Mouse (Mus musculus) stomach, postnatal 0 days (tissue): ENCODE results near the gene Surf2. TPM values are rescaled to one million over a fixed set of nuclear protein-coding genes. Genes with fewer than 3 reads are reported as not detected.

ENCODE experiments used
- ATAC-seq: fragments of 200-750 bp; cut with Nextera tagmentation; 2 replicates; pipeline ENCODE4 v1.8.0; 2017; ENCODE audit not compliant: low FRiP score, low TSS enrichment
- DNase-seq: peaks from one replicate; pipeline ENCODE4 v3.0.0-alpha.2; 2016; ENCODE audit warnings: low spot score
- H3K27ac ChIP-seq: fragments of 300-500 bp; sonication (generic); replicated peaks from 2 replicates; pipeline ENCODE4 v1.5.1; 2014; ENCODE audit warnings: mild to moderate bottlenecking, control low read depth
- H3K27me3 ChIP-seq: fragments of 300-500 bp; sonication (generic); 2 replicates; pipeline ENCODE4 v1.6.1; 2014; ENCODE audit warnings: low read length; ENCODE audit not compliant: control insufficient read depth, insufficient read depth
- H3K36me3 ChIP-seq: fragments of 300-500 bp; sonication (generic); 2 replicates; pipeline ENCODE4 v1.6.1; 2014; ENCODE audit warnings: low read length, mixed read lengths; ENCODE audit not compliant: control insufficient read depth, insufficient read depth
- H3K4me1 ChIP-seq: fragments of 300-500 bp; sonication (generic); replicated peaks from 2 replicates; pipeline ENCODE4 v1.6.1; 2014; ENCODE audit warnings: antibody characterized with exemption; ENCODE audit not compliant: control insufficient read depth, insufficient read depth
- H3K4me2 ChIP-seq: fragments of 300-500 bp; sonication (generic); replicated peaks from 2 replicates; pipeline ENCODE4 v1.6.1; 2014; ENCODE audit warnings: low read depth, mild to moderate bottlenecking, control low read depth, moderate library complexity
- H3K4me3 ChIP-seq: fragments of 300-500 bp; sonication (generic); 2 replicates; pipeline ENCODE4 v1.5.1; 2014; ENCODE audit warnings: low read depth, low read length, control low read depth
- H3K9ac ChIP-seq: fragments of 300-500 bp; sonication (generic); 2 replicates; pipeline ENCODE4 v1.6.1; 2014; ENCODE audit warnings: mild to moderate bottlenecking, low read length, control low read depth, mixed read lengths
- H3K9me3 ChIP-seq: fragments of 300-500 bp; sonication (generic); 2 replicates; pipeline ENCODE4 v1.6.1; 2016; ENCODE audit warnings: low read length; ENCODE audit not compliant: control insufficient read depth
- CTCF ChIP-seq: IDR thresholded peaks from 2 replicates; pipeline ENCODE4 v1.5.1; 2016; ENCODE audit warnings: antibody characterized with exemption, low read depth, mild to moderate bottlenecking, moderate library complexity
- EP300 ChIP-seq: optimal IDR thresholded peaks from 2 replicates; pipeline ENCODE3; 2016; ENCODE audit warnings: antibody characterized with exemption
- WGBS: fragments of 180-500 bp; shearing (Covaris S2); extraction: QIAGEN DNeasy Blood & Tissue Kit; methylation state at CpG from one replicate; pipeline ENCODE4 v1.1.7; 2014; 5-methylcytosine and 5-hydroxymethylcytosine counted together
- polyA plus RNA-seq: library from polyadenylated mRNA; unstranded; fragments of >200 nt; fragmentation: Nextera tagmentation; extraction: Ambion mirVana; gene quantifications from 2 replicates; pipeline ENCODE4 v1.2.1, GENCODE M21; 2015

Gene Surf2
- polyA plus RNA-seq, 1 experiment from 2014 or later = 26.5 TPM

- H3K4me2 ChIP-seq = no peak overlapping the region
- 67% methylated on average over 4 of the region's 4 CpGs for WGBS
- DNase-seq (no peak), ATAC-seq (no peak)
- H3K27me3 ChIP-seq = no peaks in the 10 kb centered on the region
- H3K36me3 ChIP-seq = peaks cover 22% of the 10 kb centered on the region
- H3K9me3 ChIP-seq = no peaks in the 10 kb centered on the region
- H3K4me3 ChIP-seq = no peak overlapping the region
- H3K9ac ChIP-seq = no peak overlapping the region
- H3K4me1 ChIP-seq = no peaks in the 10 kb centered on the region
- TF ChIP-seq CTCF (peak; percentile 67), EP300 (no peak)
- no peak overlapping the region for H3K27ac ChIP-seq
Measured at GRCm38 (mm10) chr2:26960756-26961155, 44.6 kb downstream of the Surf2 start.

GRCm38 (mm10) chr2:26963923-26964723 is 48.0 kb downstream of the Surf2 start, which contains the start of gene Rexo4:
Gene Rexo4, minus strand, starts transcription at chr2:26964386.
- Histone ChIP-seq H3K4me1 (no peaks in the 10 kb centered on the region), H3K9ac (peak within 1 kb of the TSS; percentile 79), H3K27me3 (no peaks in the 10 kb centered on the region), H3K4me2 (peak within 1 kb of the TSS; percentile 74), H3K9me3 (no peaks in the 10 kb centered on the region), H3K36me3 (peaks cover 10% of the 10 kb centered on the region; the same call in 1 of the 2 replicates), H3K4me3 (peak within 1 kb of the TSS; percentile 75), H3K27ac (peak within 1 kb of the TSS; percentile 99)
- under 1% methylated on average over 50 of the region's 50 CpGs for WGBS
- ATAC-seq (peak; percentile 93), DNase-seq (peak; percentile 93)
- TF ChIP-seq EP300 = no peak
- TF ChIP-seq CTCF = no peak; the same call in 1 of the 2 replicates

GRCm38 (mm10) chr2:26964724-26965370 is 48.7 kb downstream of the Surf2 start:
- DNase-seq (peak; percentile 50), ATAC-seq (peak; percentile 22)
- Histone ChIP-seq H3K27me3 (no peaks in the 10 kb centered on the region), H3K36me3 (peaks cover 9% of the 10 kb centered on the region; the same call in 1 of the 2 replicates), H3K4me2 (peak overlapping the region; percentile 74), H3K4me1 (no peaks in the 10 kb centered on the region), H3K27ac (peak overlapping the region; percentile 99), H3K4me3 (peak overlapping the region; percentile 75), H3K9ac (peak overlapping the region; percentile 79), H3K9me3 (no peaks in the 10 kb centered on the region)
- 10% methylated on average over 14 of the region's 14 CpGs for WGBS
- TF ChIP-seq CTCF (no peak; the same call in 1 of the 2 replicates), EP300 (no peak)

- ATAC-seq = no peak
- Histone ChIP-seq H3K27ac (no peak overlapping the region), H3K9me3 (no peaks in the 10 kb centered on the region), H3K36me3 (no peaks in the 10 kb centered on the region), H3K4me2 (no peak overlapping the region), H3K4me1 (no peaks in the 10 kb centered on the region), H3K4me3 (no peak overlapping the region), H3K9ac (no peak overlapping the region), H3K27me3 (no peaks in the 10 kb centered on the region)
- WGBS = 76% methylated on average over 2 of the region's 2 CpGs
- no peak for DNase-seq
- peak; percentile 36; the same call in 1 of the 2 replicates for TF ChIP-seq CTCF
- no peak for TF ChIP-seq EP300
Measured at GRCm38 (mm10) chr2:26967262-26967661, 51.1 kb downstream of the Surf2 start.

Other genes with a start within 250 kb of the Surf2 start
- gene Lcn4, start 245.1 kb upstream of the Surf2 start, polyA plus RNA-seq = not detected in 2 replicates
- gene Abo, start 51.4 kb upstream of the Surf2 start, polyA plus RNA-seq = 0.39 TPM in 2 replicates
- 12.5 and 12.8 TPM in 2 replicates for gene Surf6, start 13.5 kb upstream of the Surf2 start, polyA plus RNA-seq
- 22.5 and 23.9 TPM in 2 replicates for gene Med22, start 5.7 kb upstream of the Surf2 start, polyA plus RNA-seq
- gene Rpl7a, start 5.6 kb upstream of the Surf2 start, polyA plus RNA-seq = 477 and 505 TPM in 2 replicates
- 64.7 and 68.2 TPM in 2 replicates for gene Surf1, start 163 bp downstream of the Surf2 start, polyA plus RNA-seq
- 175 and 183 TPM in 2 replicates for gene Surf4, start 17.6 kb downstream of the Surf2 start, polyA plus RNA-seq
- 0.08 TPM in 1 of 2 replicates, not detected in the other for gene Stkld1, start 17.7 kb downstream of the Surf2 start, polyA plus RNA-seq
- 21.7 and 23.0 TPM in 2 replicates for gene Rexo4, start 48.0 kb downstream of the Surf2 start, polyA plus RNA-seq
- 0.05 and 0.10 TPM in 2 replicates for gene Adamts13, start 57.0 kb downstream of the Surf2 start, polyA plus RNA-seq
- 35.1 and 37.7 TPM in 2 replicates for gene Cacfd1, start 93.6 kb downstream of the Surf2 start, polyA plus RNA-seq
- 2.0 and 2.7 TPM in 2 replicates for gene Slc2a6, start 111.6 kb downstream of the Surf2 start, polyA plus RNA-seq
- 0.55 and 1.1 TPM in 2 replicates for gene Mymk, start 155.8 kb downstream of the Surf2 start, polyA plus RNA-seq
- 1.4 and 3.4 TPM in 2 replicates for gene Adamtsl2, start 163.0 kb downstream of the Surf2 start, polyA plus RNA-seq
- 0.07 and 0.13 TPM in 2 replicates for gene Fam163b, start 226.1 kb downstream of the Surf2 start, polyA plus RNA-seq
- gene Dbh, start 248.9 kb downstream of the Surf2 start, polyA plus RNA-seq = 0.13 and 0.22 TPM in 2 replicates